Mouse (Mus musculus): ENCODE measurements at regions not wholly inside any gene's neighbourhood (a gene's known extent, or its start where the extent isn't known, plus 50 kb on each side); places are given as distances from the start of the nearest gene placed in this dataset.
A peak's percentile ranks its signal among the peaks of the same experiment; 100 is the strongest.
"Not testable (repeated sequence)": the region's sequence is repeated elsewhere in the genome, so short reads cannot be mapped to it uniquely, and the experiment has no call there.

GRCm38 (mm10) chrX:114802061-114802460 lies 102.8 kb upstream of the Ube2dnl1 start:
- H3K4me2 ChIP-seq; H3K27me3 ChIP-seq; H3K4me1 ChIP-seq; H3K27ac ChIP-seq; H3K4me3 ChIP-seq (replicated peaks); H3K9ac ChIP-seq; H3K9me3 ChIP-seq; H3K36me3 ChIP-seq (replicated peaks): not testable (repeated sequence)
- 0 out of 2 replicates have a peak, but pooled peaks have one; percentile 53 for ATAC-seq (ENCODE audit: low FRiP score)
- 70% methylated on average over 4 of the region's 4 CpGs for WGBS

- Histone ChIP-seq H3K9ac (no peak overlapping the region), H3K27me3 (no peaks in the 10 kb centered on the region), H3K9me3 (no peaks in the 10 kb centered on the region), H3K4me3 (replicated peaks) (no peak overlapping the region), H3K27ac (no peak overlapping the region), H3K4me1 (no peaks in the 10 kb centered on the region), H3K4me2 (no peak overlapping the region), H3K36me3 (replicated peaks) (no peaks in the 10 kb centered on the region)
- no peak for ATAC-seq (ENCODE audit: low FRiP score)
- 54% methylated on average over 4 of the region's 4 CpGs for WGBS
Measured at GRCm38 (mm10) chrX:114816267-114816666, 88.5 kb upstream of the Ube2dnl1 start.

GRCm38 (mm10) chrX:114836906-114837305 lies 67.9 kb upstream of the Ube2dnl1 start:
- H3K4me1 ChIP-seq: no peaks in the 10 kb centered on the region
- no peaks in the 10 kb centered on the region for H3K9me3 ChIP-seq
- ATAC-seq (ENCODE audit: low FRiP score): no peak
- H3K36me3 ChIP-seq (replicated peaks): no peaks in the 10 kb centered on the region
- 73% methylated on average over 3 of the region's 3 CpGs for WGBS
- no peak overlapping the region for H3K4me2 ChIP-seq
- H3K27ac ChIP-seq: no peak overlapping the region
- H3K4me3 ChIP-seq (replicated peaks): no peak overlapping the region
- H3K27me3 ChIP-seq: no peaks in the 10 kb centered on the region
- H3K9ac ChIP-seq: no peak overlapping the region

DNA sequence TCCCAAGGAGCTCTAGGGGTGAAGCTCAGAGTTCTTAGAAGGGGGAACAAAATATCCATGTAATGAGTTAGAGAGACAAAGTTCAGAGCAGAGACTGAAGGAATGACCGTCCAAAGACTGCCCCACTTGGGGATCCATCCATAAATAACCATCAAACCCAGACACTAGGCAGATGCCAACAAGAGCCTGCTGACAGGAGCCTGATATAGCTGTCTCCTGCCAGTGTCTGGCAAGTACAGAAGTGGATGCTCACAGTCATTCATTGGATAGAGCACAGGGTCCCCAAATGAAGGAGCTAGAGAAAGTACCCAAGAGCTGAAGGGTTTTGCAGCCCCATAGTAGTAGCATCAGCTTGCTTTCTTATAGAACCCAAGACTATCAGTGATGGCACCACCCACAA lies 61.3 kb upstream of the Ube2dnl1 start:
- 76% methylated on average over 1 of the region's 1 CpGs for WGBS
- Histone ChIP-seq H3K27me3 (no peaks in the 10 kb centered on the region), H3K4me2 (no peak overlapping the region), H3K27ac (no peak overlapping the region), H3K4me3 (replicated peaks) (no peak overlapping the region), H3K36me3 (replicated peaks) (no peaks in the 10 kb centered on the region), H3K4me1 (no peaks in the 10 kb centered on the region), H3K9me3 (no peaks in the 10 kb centered on the region), H3K9ac (no peak overlapping the region)
- ATAC-seq (ENCODE audit: low FRiP score): no peak

All from forebrain, embryonic 12.5 days (tissue).